ENCODE assay signal across 29 mouse cellular contexts in the genomic region with DNA sequence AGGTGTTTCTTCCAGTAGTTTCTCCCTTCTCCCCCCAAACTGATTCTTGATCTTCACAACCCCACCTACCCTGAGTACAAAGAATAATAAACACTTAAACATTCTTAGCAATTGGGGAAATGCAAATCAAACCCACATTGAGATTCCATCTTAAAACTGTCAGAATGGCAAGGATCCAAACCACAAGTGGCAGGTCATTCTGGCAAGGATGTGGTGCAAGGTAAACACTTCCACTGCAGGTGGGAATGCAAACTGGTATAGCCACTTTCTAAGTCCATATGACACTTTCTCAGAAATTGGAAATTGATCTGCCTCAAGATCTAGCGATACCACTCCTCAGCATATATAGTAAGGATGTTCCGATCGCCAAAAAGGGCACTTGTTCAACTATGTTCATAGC.
DNase-seq lines count a peak whose midpoint lies in the region; ATAC-seq lines count a peak whose summit lies in the region.
"Had no signal": no experiment of that assay in that cellular context is flagged by ENCODE, and none has a peak within 500 bp of the region (broad histone marks: within the 10 kb centered on the region; RNA-seq: fewer than 3 reads in every experiment).

No protein-coding gene starts in this region.

- no peak overlapping the region for H3K9ac ChIP-seq in embryonic facial prominence, embryonic 14.5 days (ENCODE audit: low read depth, low read length)
- H3K9ac ChIP-seq in lung, embryonic 15.5 days = no peak overlapping the region
- H3K9ac ChIP-seq: embryonic facial prominence, embryonic 13.5 days; forebrain, postnatal 0 days; heart, embryonic 12.5 days; heart, embryonic 15.5 days; hindbrain, embryonic 14.5 days had no signal

- intact Hi-C loops in heart, postnatal 25 days (cut with DNase I) = no loop called here

- H3K27me3 ChIP-seq in embryonic facial prominence, embryonic 14.5 days (replicated peaks; ENCODE audit: control insufficient read depth, insufficient read depth, low read length) = no peaks in the 10 kb centered on the region
- no peaks in the 10 kb centered on the region for H3K27me3 ChIP-seq in embryonic facial prominence, embryonic 10.5 days (replicated peaks; ENCODE audit: low read depth, poor library complexity, severe bottlenecking)
- no peaks in the 10 kb centered on the region for H3K27me3 ChIP-seq in lung, embryonic 15.5 days
- H3K27me3 ChIP-seq: CH12.LX; embryonic facial prominence, embryonic 13.5 days; heart, embryonic 12.5 days; heart, embryonic 15.5 days; Patski had no signal

- 87% methylated on average over 3 of the region's 3 CpGs for WGBS in embryonic facial prominence, embryonic 14.5 days
- 96% methylated on average over 3 of the region's 3 CpGs for WGBS in embryonic facial prominence, embryonic 10.5 days
- WGBS in lung, embryonic 15.5 days = 78% methylated on average over 3 of the region's 3 CpGs

- H3K4me2 ChIP-seq in embryonic facial prominence, embryonic 14.5 days (ENCODE audit: low read depth, low read length) = no peak overlapping the region
- H3K4me2 ChIP-seq in lung, embryonic 15.5 days = no peak overlapping the region
- H3K4me2 ChIP-seq: embryonic facial prominence, embryonic 13.5 days; heart, embryonic 12.5 days; heart, embryonic 15.5 days; hindbrain, embryonic 14.5 days had no signal

- H3K27ac ChIP-seq in embryonic facial prominence, embryonic 14.5 days (replicated peaks; ENCODE audit: low read depth, low read length) = no peak overlapping the region
- H3K27ac ChIP-seq in embryonic facial prominence, embryonic 10.5 days (replicated peaks) = no peak overlapping the region
- H3K27ac ChIP-seq in lung, embryonic 15.5 days = no peak overlapping the region
- H3K27ac ChIP-seq: embryonic facial prominence, embryonic 13.5 days; gastrocnemius, adult 2 months; heart, embryonic 15.5 days; hindbrain, embryonic 14.5 days; hindbrain, postnatal 0 days had no signal

- H3K4me3 ChIP-seq in embryonic facial prominence, embryonic 14.5 days (ENCODE audit: low read depth, low read length) = no peak overlapping the region
- H3K4me3 ChIP-seq in embryonic facial prominence, embryonic 10.5 days = no peak overlapping the region
- H3K4me3 ChIP-seq in lung, embryonic 15.5 days = no peak overlapping the region
- H3K4me3 ChIP-seq: embryonic facial prominence, embryonic 13.5 days; gastrocnemius, adult 2 months; heart, embryonic 12.5 days; heart, embryonic 15.5 days had no signal

- peak; percentile 38 for DNase-seq in embryonic facial prominence, embryonic 14.5 days (ENCODE audit: low spot score)
- no peak for DNase-seq in embryonic facial prominence, embryonic 10.5 days (ENCODE audit: low spot score)
- DNase-seq in lung, postnatal 10 days = peak; percentile 8
- DNase-seq in lung, postnatal 36 days = peak; percentile 58
- DNase-seq in heart, postnatal 25 days (ENCODE audit: low spot score) = no peak
- DNase-seq in right cerebral cortex, postnatal 14 days = no peak
- no peak for DNase-seq in cerebellum, adult 9-11 months
- DNase-seq: adrenal gland, postnatal 14 days; B cell, adult 2 months; cerebellum, adult 11 months; cerebellum, adult 8-10 months; cerebellum, postnatal 25 days; forebrain, postnatal 0 days; gastrocnemius, adult 2 months; gastrocnemius, postnatal 14 days; heart, adult 11 months; heart, postnatal 10 days; heart, postnatal 4 days had no signal

- no peaks in the 10 kb centered on the region for H3K36me3 ChIP-seq in embryonic facial prominence, embryonic 14.5 days (ENCODE audit: control insufficient read depth, insufficient read depth, low read length)
- H3K36me3 ChIP-seq in embryonic facial prominence, embryonic 10.5 days (replicated peaks) = no peaks in the 10 kb centered on the region
- H3K36me3 ChIP-seq in lung, embryonic 15.5 days = no peaks in the 10 kb centered on the region
- H3K36me3 ChIP-seq: embryonic facial prominence, embryonic 13.5 days; G1E; heart, embryonic 12.5 days; heart, embryonic 15.5 days had no signal

- H3K9me3 ChIP-seq in embryonic facial prominence, embryonic 14.5 days (ENCODE audit: control insufficient read depth, low read length) = no peaks in the 10 kb centered on the region
- no peaks in the 10 kb centered on the region for H3K9me3 ChIP-seq in embryonic facial prominence, embryonic 10.5 days
- no peaks in the 10 kb centered on the region for H3K9me3 ChIP-seq in lung, embryonic 15.5 days
- H3K9me3 ChIP-seq: embryonic facial prominence, embryonic 13.5 days; heart, embryonic 12.5 days; heart, embryonic 15.5 days had no signal

- no peaks in the 10 kb centered on the region for H3K4me1 ChIP-seq in embryonic facial prominence, embryonic 14.5 days (ENCODE audit: control insufficient read depth, insufficient read depth, low read length)
- H3K4me1 ChIP-seq in embryonic facial prominence, embryonic 10.5 days = no peaks in the 10 kb centered on the region
- no peaks in the 10 kb centered on the region for H3K4me1 ChIP-seq in lung, embryonic 15.5 days
- H3K4me1 ChIP-seq: embryonic facial prominence, embryonic 13.5 days; heart, embryonic 12.5 days; heart, embryonic 15.5 days had no signal

- ATAC-seq in embryonic facial prominence, embryonic 14.5 days (ENCODE audit: low read depth) = no peak
- ATAC-seq in lung, embryonic 15.5 days (ENCODE audit: borderline replicate concordance, extremely low read depth, low FRiP score, low TSS enrichment) = peak; percentile 42; the same call in 1 of the 2 replicates
- ATAC-seq: forebrain, embryonic 14.5 days; forebrain, postnatal 0 days; hindbrain, postnatal 0 days; inflammation-experienced regulatory T-cells, adult 6 months; Patski had no signal

Comparison
In these comparisons a context has a peak if more than half of its experiments do, and no peak if none do; other contexts are left out.
1. DNase-seq: peak in embryonic facial prominence, embryonic 14.5 days (single experiment), lung, postnatal 10 days (single experiment) and lung, postnatal 36 days (single experiment); none in embryonic facial prominence, embryonic 10.5 days (single experiment), heart, postnatal 25 days (single experiment), right cerebral cortex, postnatal 14 days (single experiment) and cerebellum, adult 9-11 months (single experiment).